Mouse (Mus musculus) limb, embryonic 11.5 days (tissue): ENCODE measurements at regions not wholly inside any gene's neighbourhood (a gene's known extent, or its start where the extent isn't known, plus 50 kb on each side); places are given as distances from the start of the nearest gene placed in this dataset.

Experiments used
- ATAC-seq: fragments of 200-750 bp; cut with Nextera tagmentation; 2 replicates; pipeline ENCODE4 v1.8.0; 2017; ENCODE audit warnings: low read depth; ENCODE audit not compliant: insufficient number of reproducible peaks, low FRiP score, low TSS enrichment
- DNase-seq: peaks from one replicate; pipeline ENCODE4 v3.0.0-alpha.2; 2015; ENCODE audit warnings: low spot score
- H3K27ac ChIP-seq: fragments of 300-500 bp; sonication (generic); replicated peaks from 2 replicates; pipeline ENCODE4 v1.5.1; 2014; ENCODE audit warnings: low read depth, mild to moderate bottlenecking, low read length
- H3K27me3 ChIP-seq: fragments of 300-500 bp; sonication (generic); 2 replicates; pipeline ENCODE4 v1.6.1; 2014; ENCODE audit warnings: mild to moderate bottlenecking, low read length, mixed read lengths; ENCODE audit not compliant: control insufficient read depth, insufficient read depth
- H3K36me3 ChIP-seq: fragments of 300-500 bp; sonication (generic); 2 replicates; pipeline ENCODE4 v1.6.1; 2014; ENCODE audit warnings: mild to moderate bottlenecking, low read length, moderate library complexity, mixed read lengths; ENCODE audit not compliant: control insufficient read depth, insufficient read depth
- H3K4me1 ChIP-seq: fragments of 300-500 bp; sonication (generic); 2 replicates; pipeline ENCODE4 v1.6.1; 2014; ENCODE audit warnings: low read length, mixed read lengths; ENCODE audit not compliant: control insufficient read depth, insufficient read depth
- H3K4me2 ChIP-seq: fragments of 300-500 bp; sonication (generic); 2 replicates; pipeline ENCODE4 v1.6.1; 2014; ENCODE audit warnings: low read depth, mild to moderate bottlenecking, moderate library complexity; ENCODE audit not compliant: severe bottlenecking
- H3K4me3 ChIP-seq: fragments of 300-500 bp; sonication (generic); 2 replicates; pipeline ENCODE4 v1.5.1; 2014; ENCODE audit warnings: low read depth, low read length
- H3K9ac ChIP-seq: fragments of 300-500 bp; sonication (generic); 2 replicates; pipeline ENCODE4 v1.6.1; 2014; ENCODE audit warnings: mild to moderate bottlenecking, low read length
- H3K9me3 ChIP-seq: fragments of 300-500 bp; sonication (generic); 2 replicates; pipeline ENCODE4 v1.6.1; 2016; ENCODE audit warnings: low read length; ENCODE audit not compliant: control insufficient read depth
- WGBS: fragments of 180-500 bp; shearing (Covaris S2); extraction: QIAGEN DNeasy Blood & Tissue Kit; methylation state at CpG from one replicate; pipeline ENCODE4 v1.1.7; 2014; 5-methylcytosine and 5-hydroxymethylcytosine counted together

DNA sequence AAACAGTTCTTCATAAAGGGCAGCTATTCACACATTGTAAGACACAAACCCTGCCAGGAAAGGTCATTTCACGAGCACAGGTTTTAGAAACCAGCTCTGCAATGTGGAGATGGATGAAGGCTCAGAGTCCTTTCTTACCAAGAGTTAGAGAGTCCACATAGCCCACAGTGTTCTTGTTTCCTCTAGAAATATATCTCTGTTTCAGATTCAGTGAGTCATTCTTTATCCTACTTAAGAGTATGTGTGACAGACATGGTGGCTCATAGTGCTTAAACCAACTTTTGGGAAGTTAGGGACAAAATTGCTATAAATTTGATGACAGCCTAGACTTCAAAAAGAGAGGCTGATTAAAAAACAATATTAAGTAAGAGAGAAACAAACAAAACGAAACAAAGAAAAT, 514.9 kb upstream of the Zfp804a start:
- Histone ChIP-seq H3K27ac (no peak overlapping the region), H3K4me2 (no peak overlapping the region), H3K4me3 (no peak overlapping the region), H3K36me3 (no peaks in the 10 kb centered on the region), H3K4me1 (no peaks in the 10 kb centered on the region), H3K9ac (no peak overlapping the region), H3K9me3 (no peaks in the 10 kb centered on the region), H3K27me3 (no peaks in the 10 kb centered on the region)
- DNase-seq (no peak), ATAC-seq (no peak)
- WGBS = 78% methylated on average over 2 of the region's 2 CpGs

DNA sequence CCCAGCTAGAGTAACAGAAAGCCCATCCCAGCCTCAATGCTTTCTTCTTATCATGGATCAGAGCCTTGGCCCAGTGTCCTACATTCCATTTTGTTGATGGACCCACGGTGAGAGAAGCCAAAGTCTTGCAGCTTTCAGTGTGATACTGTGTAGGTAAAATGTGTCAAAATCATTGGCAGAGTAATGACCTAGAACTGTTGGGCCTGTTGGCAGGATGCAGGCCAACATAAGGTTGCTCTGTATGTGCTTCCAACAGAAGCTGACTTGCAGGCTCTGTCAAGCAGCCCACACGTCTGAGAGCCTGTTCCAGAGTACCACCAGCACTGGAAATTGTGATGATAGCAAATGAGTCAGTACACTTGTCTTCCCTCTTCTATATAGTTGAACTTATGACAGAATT, 503.9 kb upstream of the Zfp804a start:
- no peak overlapping the region for H3K4me3 ChIP-seq
- no peak for ATAC-seq
- no peak overlapping the region for H3K4me2 ChIP-seq
- H3K9ac ChIP-seq = no peak overlapping the region
- no peak overlapping the region for H3K27ac ChIP-seq
- WGBS = 83% methylated on average over 2 of the region's 2 CpGs
- H3K9me3 ChIP-seq = no peaks in the 10 kb centered on the region
- H3K4me1 ChIP-seq = no peaks in the 10 kb centered on the region
- DNase-seq = no peak
- no peaks in the 10 kb centered on the region for H3K27me3 ChIP-seq
- no peaks in the 10 kb centered on the region for H3K36me3 ChIP-seq

- WGBS = 71% methylated on average over 3 of the region's 3 CpGs
- no peak for ATAC-seq
Observed at GRCm38 (mm10) chr2:81582111-81582510, 470.9 kb upstream of the Zfp804a start.

More at GRCm38 (mm10) chr2:81582111-81582510, 470.9 kb upstream of the Zfp804a start:
- no peak overlapping the region for H3K4me2 ChIP-seq
- no peak overlapping the region for H3K9ac ChIP-seq
- DNase-seq = no peak
- no peaks in the 10 kb centered on the region for H3K9me3 ChIP-seq
- no peak overlapping the region for H3K27ac ChIP-seq
- no peaks in the 10 kb centered on the region for H3K4me1 ChIP-seq
- H3K36me3 ChIP-seq = no peaks in the 10 kb centered on the region
- H3K4me3 ChIP-seq = no peak overlapping the region
- no peaks in the 10 kb centered on the region for H3K27me3 ChIP-seq
